Mouse (Mus musculus): ENCODE results near the gene Cryba2. TPM values are rescaled to one million over a fixed set of nuclear protein-coding genes. Genes with fewer than 3 reads are reported as not detected.

Cryba2 gene
- 0.35 and 0.65 TPM in 2 replicates for polyA plus RNA-seq (2021; fragmentation: Nextera tagmentation)
- long read RNA-seq, experiment 1, partial matches to known transcripts, result 0 of 1 reads
- long read RNA-seq, experiment 1, other reads (novel, unspliced or antisense), result 0 of 1 reads
- long read RNA-seq, experiment 2, partial matches to known transcripts, result 0 of 1 reads
- long read RNA-seq, experiment 2, other reads (novel, unspliced or antisense), result 0 of 1 reads

DNA sequence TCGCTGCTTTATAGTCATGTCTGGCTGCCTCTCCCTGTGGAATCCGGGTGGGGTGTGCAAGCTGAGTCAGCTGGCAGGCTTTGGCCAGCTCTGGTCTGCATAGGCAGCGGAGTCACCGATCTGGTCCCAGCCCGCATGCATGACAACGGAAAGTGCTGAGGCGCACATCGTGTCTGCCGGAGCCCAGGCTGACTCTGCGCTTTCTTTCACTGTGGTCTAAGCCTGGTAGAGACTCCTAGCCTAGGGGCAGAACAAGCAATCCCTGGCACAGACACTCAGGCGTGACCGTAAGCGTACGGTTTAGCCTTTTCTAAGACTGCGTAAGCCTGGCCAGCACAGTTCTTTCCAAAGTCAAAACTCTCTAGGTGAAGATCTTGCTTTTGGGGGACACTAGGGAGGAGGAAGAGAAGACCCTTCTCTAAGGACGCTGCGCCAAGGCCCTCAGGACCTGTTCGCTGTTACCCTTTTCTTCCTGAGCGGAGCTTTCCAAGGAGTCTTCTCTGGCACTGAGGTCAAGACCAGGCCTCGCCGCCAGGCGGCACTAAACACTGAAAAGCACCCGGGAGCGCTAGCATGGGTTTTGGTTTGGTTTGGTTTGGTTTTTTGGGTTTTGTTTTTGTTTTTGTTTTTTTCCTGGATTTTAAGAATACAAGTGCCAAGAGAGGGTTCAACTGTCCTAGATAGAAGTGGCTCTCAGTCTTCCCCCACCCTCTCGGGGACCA, at the start of gene Cryba2:
Cryba2 (minus strand) TSS at position 10 of the 722 bp plus-strand sequence.

DNA sequence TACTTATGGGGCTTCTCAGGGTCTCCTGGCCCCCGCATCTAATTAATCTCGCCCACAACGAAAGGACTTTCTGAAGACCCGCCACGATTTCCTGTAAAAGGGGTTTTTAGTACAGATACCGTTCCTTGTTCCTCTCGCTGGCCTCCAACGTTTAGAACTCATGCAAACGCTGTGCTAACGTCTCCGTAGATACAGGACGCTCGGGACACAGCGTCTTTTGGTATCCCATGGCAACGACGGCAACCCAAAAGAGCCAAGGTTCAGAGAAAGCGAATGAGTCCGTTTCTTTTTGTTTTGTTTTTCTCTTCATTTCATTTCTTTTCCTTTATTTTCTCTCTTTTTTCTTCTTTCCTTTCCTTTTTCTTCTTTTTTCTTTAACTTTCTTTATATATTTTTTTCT, 42.5 kb upstream of the Cryba2 start, which contains the start of gene Cfap65:
Cfap65 (minus strand) TSS at position 198 of the 400 bp plus-strand sequence.

DNA sequence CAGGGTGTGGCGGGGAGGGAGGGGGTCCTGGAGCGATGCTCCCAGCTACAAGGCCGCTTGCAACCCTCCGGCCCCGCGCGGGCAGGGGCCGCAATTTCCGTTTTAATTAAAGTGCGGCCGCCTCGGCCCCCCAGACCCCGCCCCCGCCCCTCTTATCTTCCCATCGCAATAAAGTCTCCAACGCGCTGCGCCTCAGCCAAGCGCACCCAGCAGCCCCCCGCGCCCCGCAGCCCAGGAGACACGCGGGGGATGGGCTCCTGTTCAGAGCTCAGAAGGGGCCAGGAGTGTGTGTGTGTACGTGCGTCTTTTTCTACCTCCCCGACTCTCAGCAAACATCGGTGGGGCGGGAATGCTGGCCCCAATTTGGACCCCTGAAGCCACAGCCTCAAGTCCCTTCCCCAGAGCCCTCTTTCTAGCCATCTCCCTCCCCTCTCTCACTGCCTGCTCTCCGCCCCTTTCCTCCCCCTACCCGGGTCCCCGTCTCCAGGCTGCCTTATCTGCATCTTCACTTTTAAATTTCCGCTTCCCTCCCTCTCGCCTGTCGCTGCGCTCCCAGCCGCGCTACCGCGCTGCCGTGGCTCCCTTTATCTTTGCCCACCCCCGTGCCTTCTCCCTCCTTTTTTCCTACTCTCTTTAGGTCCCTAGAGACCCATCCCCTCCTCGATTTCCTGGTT, 7.4 kb downstream of the Cryba2 start, which contains the start of gene Fev:
Fev (minus strand) TSS at position 51 of the 674 bp plus-strand sequence.

DNA sequence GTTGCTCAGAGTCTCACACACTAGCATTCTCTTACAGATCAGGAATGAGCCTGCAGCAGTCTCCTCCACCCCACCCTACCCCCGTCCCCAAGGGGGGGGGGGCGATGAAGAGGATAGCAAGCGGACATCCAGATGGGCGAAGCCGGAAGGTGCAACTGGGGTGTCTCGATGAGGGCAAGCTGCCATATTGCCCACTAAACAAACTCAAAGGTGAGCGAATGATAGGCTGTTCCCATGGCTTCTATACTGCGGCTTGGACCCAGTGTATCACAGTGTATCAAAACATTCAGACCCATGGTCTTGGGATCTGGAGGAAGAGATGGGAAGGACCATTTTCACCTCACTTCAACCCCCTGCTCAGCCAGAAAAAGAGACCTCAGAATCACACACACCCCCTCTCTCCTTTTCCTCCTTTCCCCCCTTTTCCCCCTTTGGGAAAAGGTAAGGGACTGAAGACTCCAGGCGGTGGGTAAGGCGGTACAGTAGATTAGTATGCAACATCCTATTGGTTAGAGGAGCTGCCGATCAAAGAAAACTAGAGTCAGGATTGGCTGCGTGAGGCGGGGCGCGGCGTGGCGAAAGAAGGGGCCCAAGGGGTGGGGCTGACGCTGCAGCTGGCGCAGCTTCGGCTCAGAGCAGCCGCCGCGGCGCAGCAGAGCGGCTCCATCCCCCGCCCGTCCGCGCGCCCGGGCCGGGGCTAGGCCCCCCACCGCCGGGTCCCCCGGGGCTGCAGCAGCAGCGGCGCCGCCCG, 38.5 kb downstream of the Cryba2 start, which contains the start of gene Cdk5r2:
Cdk5r2 (plus strand) TSS at position 629 of the 751 bp plus-strand sequence.

Small RNA genes within 50 kb of the gene (microRNA-seq; reads per million reads assigned to microRNA genes)
- 410 reads per million, percentile 72 among the genes with 10 or more reads in this experiment for gene Mir375

Other genes starting within 250 kb of the Cryba2 start
- gene Ttll4, start 231.4 kb downstream of the Cryba2 start, polyA plus RNA-seq (2021; fragmentation: Nextera tagmentation), result 2.1 and 2.3 TPM in 2 replicates
- gene Cyp27a1, start 179.6 kb downstream of the Cryba2 start, polyA plus RNA-seq (2021; fragmentation: Nextera tagmentation), result 3.0 and 3.5 TPM in 2 replicates
- gene Prkag3, start 143.9 kb downstream of the Cryba2 start, polyA plus RNA-seq (2021; fragmentation: Nextera tagmentation), result not detected in 2 replicates
- 0.54 TPM in 1 of 2 replicates, not detected in the other for gene Wnt6, start 121.3 kb downstream of the Cryba2 start, polyA plus RNA-seq (2021; fragmentation: Nextera tagmentation)
- 4.4 and 6.7 TPM in 2 replicates for gene Wnt10a, start 101.6 kb downstream of the Cryba2 start, polyA plus RNA-seq (2021; fragmentation: Nextera tagmentation)
- 6.0 and 7.0 TPM in 2 replicates for gene Cdk5r2, start 38.2 kb downstream of the Cryba2 start, polyA plus RNA-seq (2021; fragmentation: Nextera tagmentation)
- 0.16 TPM in 1 of 2 replicates, not detected in the other for gene Fev, start 7.7 kb downstream of the Cryba2 start, polyA plus RNA-seq (2021; fragmentation: Nextera tagmentation)
- 0.83 and 1.5 TPM in 2 replicates for gene Cfap65, start 42.5 kb upstream of the Cryba2 start, polyA plus RNA-seq (2021; fragmentation: Nextera tagmentation)
- gene Ihh, start 58.5 kb upstream of the Cryba2 start, polyA plus RNA-seq (2021; fragmentation: Nextera tagmentation), result 0.14 TPM in 1 of 2 replicates, not detected in the other
- 3.3 and 3.6 TPM in 2 replicates for gene Nhej1, start 232.1 kb upstream of the Cryba2 start, polyA plus RNA-seq (2021; fragmentation: Nextera tagmentation)
- gene Slc23a3, start 240.7 kb upstream of the Cryba2 start, polyA plus RNA-seq (2021; fragmentation: Nextera tagmentation), result 1.0 and 1.5 TPM in 2 replicates
- 7.4 and 10.8 TPM in 2 replicates for gene Cnppd1, start 249.6 kb upstream of the Cryba2 start, polyA plus RNA-seq (2021; fragmentation: Nextera tagmentation)
- gene Retreg2, start 249.6 kb upstream of the Cryba2 start, polyA plus RNA-seq (2021; fragmentation: Nextera tagmentation), result 70.3 and 86.5 TPM in 2 replicates